Mouse (Mus musculus) thymus, adult 2 months (tissue): ENCODE data around the gene Iqch. TPM values are rescaled to one million over a fixed set of nuclear protein-coding genes. Genes with fewer than 3 reads are reported as not detected.

Source experiments
- DNase-seq: peaks from one replicate; pipeline ENCODE4 v3.0.0; 2021
- H3K27ac ChIP-seq: fragments of 200-500 bp; 2 replicates; pipeline ENCODE4 v1.5.1; 2012; ENCODE audit warnings: low read length, control low read depth; ENCODE audit not compliant: control insufficient read depth, insufficient read depth
- H3K27me3 ChIP-seq: fragments of 200-500 bp; 2 replicates; pipeline ENCODE4 v1.6.1; 2012; ENCODE audit warnings: mild to moderate bottlenecking, low read length, moderate library complexity, mixed read lengths; ENCODE audit not compliant: control insufficient read depth, insufficient read depth
- H3K36me3 ChIP-seq: fragments of 200-500 bp; 2 replicates; pipeline ENCODE4 v1.6.1; 2012; ENCODE audit warnings: mild to moderate bottlenecking, low read length, moderate library complexity; ENCODE audit not compliant: control insufficient read depth, insufficient read depth
- H3K4me1 ChIP-seq: fragments of 200-500 bp; replicated peaks from 2 replicates; pipeline ENCODE4 v1.6.1; 2012; ENCODE audit warnings: low read length; ENCODE audit not compliant: control insufficient read depth, insufficient read depth
- H3K4me3 ChIP-seq: fragments of 200-500 bp; 2 replicates; pipeline ENCODE4 v1.5.1; 2012; ENCODE audit warnings: mild to moderate bottlenecking, low read length, control low read depth, moderate library complexity; ENCODE audit not compliant: control insufficient read depth, insufficient read depth
- CTCF ChIP-seq: fragments of 200-500 bp; IDR thresholded peaks from 2 replicates; pipeline ENCODE4 v1.5.1; 2012; ENCODE audit warnings: mild to moderate bottlenecking, control low read depth, low read length, moderate library complexity, borderline replicate concordance; ENCODE audit not compliant: control insufficient read depth, poor library complexity, insufficient read depth; ENCODE audit errors: extremely low read depth
- POLR2A ChIP-seq: fragments of 200-500 bp; IDR thresholded peaks from 2 replicates; pipeline ENCODE4 v1.6.1; 2012; ENCODE audit warnings: mild to moderate bottlenecking, low read length, control low read depth, moderate library complexity; ENCODE audit not compliant: control insufficient read depth, poor library complexity, insufficient read depth; ENCODE audit errors: extremely low read depth
- WGBS: fragments of 180-500 bp; shearing (Covaris S2); methylation state at CpG from one replicate; pipeline ENCODE4 v1.1.7; 2018; 5-methylcytosine and 5-hydroxymethylcytosine counted together
- polyA plus RNA-seq: library from polyadenylated mRNA; depleted of rRNA; stranded (reverse); fragments of >200 nt; gene quantifications from 2 replicates; pipeline ENCODE4 v1.2.3, GENCODE M21; 2012; rRNA removed

Gene Iqch
- polyA plus RNA-seq, 1 experiment: 0.16 TPM

DNA sequence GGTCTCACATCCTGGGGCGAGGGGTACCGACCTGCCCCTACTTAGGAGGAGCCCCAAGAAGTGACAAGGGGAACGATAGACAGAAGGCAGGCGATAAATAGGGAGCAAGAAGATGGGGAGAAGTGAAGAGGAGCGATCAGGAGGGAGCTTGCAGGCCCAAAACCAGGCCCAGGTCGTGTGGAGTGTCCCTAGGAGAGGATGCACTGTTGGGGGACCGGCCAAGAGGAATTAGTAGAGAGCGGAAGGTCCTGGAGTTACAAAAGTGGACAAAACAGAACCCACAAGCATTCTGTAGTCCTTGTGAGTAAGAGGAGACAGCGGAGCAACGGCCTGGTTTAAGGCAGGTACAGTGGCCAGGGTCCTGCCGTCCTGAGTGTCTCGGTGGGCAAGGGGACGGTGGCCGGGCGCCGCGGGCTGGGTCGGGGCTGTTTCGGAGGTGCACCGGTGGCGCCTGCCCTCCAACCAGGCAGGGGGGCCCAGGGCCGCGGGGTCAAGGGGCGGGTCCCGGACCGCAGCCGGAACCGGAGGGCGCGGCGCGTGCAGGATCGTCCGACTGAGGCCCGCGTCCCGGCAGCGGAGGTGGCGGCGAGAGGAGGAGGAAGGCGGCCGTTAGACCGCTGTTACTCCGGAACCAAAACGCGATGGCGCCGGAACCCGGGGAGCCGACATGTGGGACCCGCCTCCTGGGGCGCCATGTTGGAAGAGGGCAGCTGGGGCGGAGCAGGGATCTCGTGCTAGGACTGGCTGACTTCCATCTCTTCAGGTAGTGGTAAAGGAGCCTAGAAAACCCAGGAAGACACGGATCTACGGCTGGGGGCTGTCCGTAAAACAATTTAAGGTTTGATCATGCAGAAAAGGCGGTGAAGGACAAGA is 224.8 kb downstream of the Iqch start, which contains the start of gene Map2k5:
Map2k5 (minus strand) TSS at position 633 of the 873 bp plus-strand sequence.
- WGBS: under 1% methylated on average over 58 of the region's 58 CpGs
- H3K4me3 ChIP-seq: peak within 1 kb of the TSS; percentile 66
- DNase-seq: peak; percentile 93

DNA sequence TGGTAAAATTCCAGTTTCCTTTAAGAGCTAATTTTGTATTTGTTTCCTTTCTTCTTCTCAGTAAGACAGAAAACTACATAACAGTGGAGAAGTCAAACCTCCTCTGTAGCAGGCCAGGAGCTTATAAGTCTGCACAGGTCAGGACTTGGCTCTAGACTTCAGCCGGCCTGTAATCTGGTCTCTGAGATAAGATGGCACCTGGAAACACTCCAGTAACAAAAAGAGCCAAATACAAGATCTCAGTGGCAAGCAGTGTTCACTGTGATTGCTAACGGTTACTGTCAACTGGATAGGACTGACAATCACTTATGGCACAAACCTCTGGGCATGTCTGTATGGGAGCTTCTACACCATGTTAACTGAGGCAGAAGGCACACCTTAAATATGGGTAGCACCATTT is 229.0 kb downstream of the Iqch start:
- Histone ChIP-seq H3K27me3 (no peaks in the 10 kb centered on the region), H3K36me3 (peaks cover 21% of the 10 kb centered on the region; the same call in 1 of the 2 replicates), H3K27ac (no peak overlapping the region), H3K4me3 (no peak overlapping the region), H3K4me1 (peaks cover 9% of the 10 kb centered on the region)
- no peak for DNase-seq
- TF ChIP-seq CTCF (no peak), POLR2A (no peak)
- 96% methylated on average over 2 of the region's 2 CpGs for WGBS

More for the DNA sequence above, 224.8 kb downstream of the Iqch start, which contains the start of gene Map2k5:
- Histone ChIP-seq H3K4me1 (peaks cover 9% of the 10 kb centered on the region), H3K36me3 (0 out of 2 replicates have a peak, but pooled peaks cover 5% of the 10 kb centered on the region), H3K27me3 (no peaks in the 10 kb centered on the region), H3K27ac (peak within 1 kb of the TSS; percentile 31)
- TF ChIP-seq POLR2A (peak; percentile 59), CTCF (peak; percentile 35; the same call in 1 of the 2 replicates)

DNA sequence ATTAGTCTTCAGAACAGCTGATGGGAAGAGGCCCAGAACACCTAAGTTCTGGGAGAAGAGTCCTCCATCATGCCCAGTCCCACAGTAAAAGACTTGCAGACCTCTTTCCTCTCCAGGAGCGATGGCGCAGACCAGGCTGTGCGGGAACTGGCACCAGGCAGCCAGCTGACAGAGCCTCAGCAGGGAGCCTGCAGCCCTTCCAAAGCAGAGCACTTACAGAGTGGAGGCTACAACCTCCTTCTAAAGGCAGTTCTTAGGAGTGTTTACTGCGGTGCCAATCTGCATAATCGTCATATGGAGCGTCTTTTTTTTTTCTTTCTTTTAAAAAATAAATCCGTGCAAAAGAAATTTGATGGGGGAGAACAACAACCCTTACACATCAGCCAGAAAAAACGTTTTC is 229.8 kb downstream of the Iqch start:
- WGBS: 96% methylated on average over 8 of the region's 8 CpGs
- DNase-seq: no peak
- H3K27me3 ChIP-seq: no peaks in the 10 kb centered on the region

More for the DNA sequence above, 229.8 kb downstream of the Iqch start:
- Histone ChIP-seq H3K36me3 (peaks cover 21% of the 10 kb centered on the region; the same call in 1 of the 2 replicates), H3K27ac (no peak overlapping the region), H3K4me3 (no peak overlapping the region), H3K4me1 (peaks cover 9% of the 10 kb centered on the region)
- TF ChIP-seq CTCF: no peak
- TF ChIP-seq POLR2A: no peak

Other genes starting within 250 kb of the Iqch start
- gene Map2k5, start 224.6 kb downstream of the Iqch start, polyA plus RNA-seq: 109 and 143 TPM in 2 replicates
- 76.8 and 89.1 TPM in 2 replicates for gene 2300009A05Rik, start 203.2 kb downstream of the Iqch start, polyA plus RNA-seq
- gene Aagab, start 167 bp upstream of the Iqch start, polyA plus RNA-seq: 39.5 and 46.5 TPM in 2 replicates
- 63.4 and 70.9 TPM in 2 replicates for gene Smad3, start 155.5 kb upstream of the Iqch start, polyA plus RNA-seq